Mouse (Mus musculus): ENCODE measurements at regions not wholly inside any gene's neighbourhood (a gene's known extent, or its start where the extent isn't known, plus 50 kb on each side); places are given as distances from the start of the nearest gene placed in this dataset.

GRCm38 (mm10) chr1:148846595-148846994 lies 1114.5 kb downstream of the Pla2g4a start:
- WGBS: 90% methylated on average over 2 of the region's 2 CpGs
- H3K4me2 ChIP-seq (ENCODE audit: low read length): no peak overlapping the region
- DNase-seq (ENCODE audit: low spot score): no peak
- H3K9ac ChIP-seq (ENCODE audit: low read length): no peak overlapping the region
- ATAC-seq: no peak
- H3K4me3 ChIP-seq (ENCODE audit: low read depth, low read length): no peak overlapping the region
- no peaks in the 10 kb centered on the region for H3K36me3 ChIP-seq (ENCODE audit: control insufficient read depth, insufficient read depth, low read length)
- H3K9me3 ChIP-seq (replicated peaks; ENCODE audit: control insufficient read depth, low read length): no peaks in the 10 kb centered on the region
- no peaks in the 10 kb centered on the region for H3K27me3 ChIP-seq (replicated peaks; ENCODE audit: control insufficient read depth, insufficient read depth, low read length)
- no peak overlapping the region for H3K27ac ChIP-seq (ENCODE audit: low read depth, low read length)
- no peaks in the 10 kb centered on the region for H3K4me1 ChIP-seq (ENCODE audit: control insufficient read depth, insufficient read depth, low read length)

- Histone ChIP-seq H3K27ac (ENCODE audit: low read depth, low read length) (no peak overlapping the region), H3K27me3 (replicated peaks; ENCODE audit: control insufficient read depth, insufficient read depth, low read length) (no peaks in the 10 kb centered on the region)
Observed at GRCm38 (mm10) chr1:148823146-148823545, 1137.9 kb downstream of the Pla2g4a start.

GRCm38 (mm10) chr1:148808707-148809106 lies 1152.4 kb downstream of the Pla2g4a start:
- Histone ChIP-seq H3K27me3 (replicated peaks; ENCODE audit: control insufficient read depth, insufficient read depth, low read length) (no peaks in the 10 kb centered on the region), H3K4me3 (ENCODE audit: low read depth, low read length) (no peak overlapping the region), H3K9me3 (replicated peaks; ENCODE audit: control insufficient read depth, low read length) (no peaks in the 10 kb centered on the region), H3K27ac (ENCODE audit: low read depth, low read length) (no peak overlapping the region), H3K4me1 (ENCODE audit: control insufficient read depth, insufficient read depth, low read length) (no peaks in the 10 kb centered on the region), H3K36me3 (ENCODE audit: control insufficient read depth, insufficient read depth, low read length) (no peaks in the 10 kb centered on the region), H3K9ac (ENCODE audit: low read length) (no peak overlapping the region), H3K4me2 (ENCODE audit: low read length) (no peak overlapping the region)
- ATAC-seq: no peak
- DNase-seq (ENCODE audit: low spot score): no peak

More at GRCm38 (mm10) chr1:148823146-148823545, 1137.9 kb downstream of the Pla2g4a start:
- Histone ChIP-seq H3K36me3 (ENCODE audit: control insufficient read depth, insufficient read depth, low read length) (no peaks in the 10 kb centered on the region), H3K4me2 (ENCODE audit: low read length) (no peak overlapping the region), H3K4me1 (ENCODE audit: control insufficient read depth, insufficient read depth, low read length) (no peaks in the 10 kb centered on the region), H3K4me3 (ENCODE audit: low read depth, low read length) (no peak overlapping the region), H3K9me3 (replicated peaks; ENCODE audit: control insufficient read depth, low read length) (no peaks in the 10 kb centered on the region), H3K9ac (ENCODE audit: low read length) (no peak overlapping the region)
- 21% methylated on average over 3 of the region's 3 CpGs for WGBS
- DNase-seq (ENCODE audit: low spot score) (peak; percentile 25), ATAC-seq (0 out of 2 replicates have a peak, but pooled peaks have one; percentile 20)

- no peak overlapping the region for H3K4me3 ChIP-seq (ENCODE audit: low read depth, low read length)
- no peaks in the 10 kb centered on the region for H3K27me3 ChIP-seq (replicated peaks; ENCODE audit: control insufficient read depth, insufficient read depth, low read length)
- H3K4me2 ChIP-seq (ENCODE audit: low read length): no peak overlapping the region
- no peak overlapping the region for H3K9ac ChIP-seq (ENCODE audit: low read length)
- ATAC-seq: no peak
- no peaks in the 10 kb centered on the region for H3K4me1 ChIP-seq (ENCODE audit: control insufficient read depth, insufficient read depth, low read length)
- peak; percentile 9 for DNase-seq (ENCODE audit: low spot score)
- no peak overlapping the region for H3K27ac ChIP-seq (ENCODE audit: low read depth, low read length)
- no peaks in the 10 kb centered on the region for H3K9me3 ChIP-seq (replicated peaks; ENCODE audit: control insufficient read depth, low read length)
- no peaks in the 10 kb centered on the region for H3K36me3 ChIP-seq (ENCODE audit: control insufficient read depth, insufficient read depth, low read length)
Observed at GRCm38 (mm10) chr1:148797110-148797509, 1164.0 kb downstream of the Pla2g4a start.

GRCm38 (mm10) chr1:148750806-148751205 lies 1210.3 kb downstream of the Pla2g4a start:
- no peak overlapping the region for H3K4me3 ChIP-seq (ENCODE audit: low read depth, low read length)
- H3K36me3 ChIP-seq (ENCODE audit: control insufficient read depth, insufficient read depth, low read length): no peaks in the 10 kb centered on the region
- no peak overlapping the region for H3K27ac ChIP-seq (ENCODE audit: low read depth, low read length)
- DNase-seq (ENCODE audit: low spot score) (peak; percentile 46), ATAC-seq (no peak)
- no peaks in the 10 kb centered on the region for H3K9me3 ChIP-seq (replicated peaks; ENCODE audit: control insufficient read depth, low read length)
- no peak overlapping the region for H3K4me2 ChIP-seq (ENCODE audit: low read length)
- no peaks in the 10 kb centered on the region for H3K4me1 ChIP-seq (ENCODE audit: control insufficient read depth, insufficient read depth, low read length)
- no peak overlapping the region for H3K9ac ChIP-seq (ENCODE audit: low read length)
- H3K27me3 ChIP-seq (replicated peaks; ENCODE audit: control insufficient read depth, insufficient read depth, low read length): no peaks in the 10 kb centered on the region

- Histone ChIP-seq H3K36me3 (ENCODE audit: control insufficient read depth, insufficient read depth, low read length) (no peaks in the 10 kb centered on the region), H3K4me2 (ENCODE audit: low read length) (no peak overlapping the region), H3K4me3 (ENCODE audit: low read depth, low read length) (no peak overlapping the region), H3K9ac (ENCODE audit: low read length) (no peak overlapping the region), H3K27me3 (replicated peaks; ENCODE audit: control insufficient read depth, insufficient read depth, low read length) (no peaks in the 10 kb centered on the region), H3K9me3 (replicated peaks; ENCODE audit: control insufficient read depth, low read length) (no peaks in the 10 kb centered on the region), H3K27ac (ENCODE audit: low read depth, low read length) (no peak overlapping the region), H3K4me1 (ENCODE audit: control insufficient read depth, insufficient read depth, low read length) (no peaks in the 10 kb centered on the region)
- DNase-seq (ENCODE audit: low spot score) (no peak), ATAC-seq (no peak)
- 57% methylated on average over 1 of the region's 1 CpGs for WGBS
Observed at GRCm38 (mm10) chr1:148722106-148722505, 1239.0 kb downstream of the Pla2g4a start.

GRCm38 (mm10) chr1:148721409-148721808 lies 1239.7 kb downstream of the Pla2g4a start:
- Histone ChIP-seq H3K27ac (ENCODE audit: low read depth, low read length) (0 out of 2 replicates have a peak overlapping the region, but pooled peaks have one; percentile 17), H3K27me3 (replicated peaks; ENCODE audit: control insufficient read depth, insufficient read depth, low read length) (no peaks in the 10 kb centered on the region), H3K4me1 (ENCODE audit: control insufficient read depth, insufficient read depth, low read length) (no peaks in the 10 kb centered on the region), H3K9ac (ENCODE audit: low read length) (no peak overlapping the region), H3K4me2 (ENCODE audit: low read length) (no peak overlapping the region), H3K9me3 (replicated peaks; ENCODE audit: control insufficient read depth, low read length) (no peaks in the 10 kb centered on the region), H3K4me3 (ENCODE audit: low read depth, low read length) (no peak overlapping the region), H3K36me3 (ENCODE audit: control insufficient read depth, insufficient read depth, low read length) (no peaks in the 10 kb centered on the region)
- ATAC-seq (peak; percentile 60; the same call in 1 of the 2 replicates), DNase-seq (ENCODE audit: low spot score) (peak; percentile 24)
- 73% methylated on average over 1 of the region's 1 CpGs for WGBS

- Histone ChIP-seq H3K4me3 (ENCODE audit: low read depth, low read length) (no peak overlapping the region), H3K27ac (ENCODE audit: low read depth, low read length) (no peak overlapping the region), H3K9me3 (replicated peaks; ENCODE audit: control insufficient read depth, low read length) (no peaks in the 10 kb centered on the region), H3K4me1 (ENCODE audit: control insufficient read depth, insufficient read depth, low read length) (no peaks in the 10 kb centered on the region), H3K4me2 (ENCODE audit: low read length) (no peak overlapping the region), H3K27me3 (replicated peaks; ENCODE audit: control insufficient read depth, insufficient read depth, low read length) (no peaks in the 10 kb centered on the region), H3K36me3 (ENCODE audit: control insufficient read depth, insufficient read depth, low read length) (no peaks in the 10 kb centered on the region), H3K9ac (ENCODE audit: low read length) (no peak overlapping the region)
- WGBS: 39% methylated on average over 4 of the region's 4 CpGs
- DNase-seq (ENCODE audit: low spot score) (peak; percentile 68), ATAC-seq (peak; percentile 75)
Observed at GRCm38 (mm10) chr1:148720980-148721379, 1240.1 kb downstream of the Pla2g4a start.

GRCm38 (mm10) chr1:148708084-148708483 lies 1253.0 kb downstream of the Pla2g4a start:
- H3K36me3 ChIP-seq (ENCODE audit: control insufficient read depth, insufficient read depth, low read length): no peaks in the 10 kb centered on the region
- H3K9ac ChIP-seq (ENCODE audit: low read length): no peak overlapping the region
- no peaks in the 10 kb centered on the region for H3K9me3 ChIP-seq (replicated peaks; ENCODE audit: control insufficient read depth, low read length)
- no peak overlapping the region for H3K27ac ChIP-seq (ENCODE audit: low read depth, low read length)
- DNase-seq (ENCODE audit: low spot score): no peak
- ATAC-seq: no peak
- H3K4me2 ChIP-seq (ENCODE audit: low read length): no peak overlapping the region
- H3K27me3 ChIP-seq (replicated peaks; ENCODE audit: control insufficient read depth, insufficient read depth, low read length): no peaks in the 10 kb centered on the region
- H3K4me3 ChIP-seq (ENCODE audit: low read depth, low read length): no peak overlapping the region
- H3K4me1 ChIP-seq (ENCODE audit: control insufficient read depth, insufficient read depth, low read length): no peaks in the 10 kb centered on the region

Data from forebrain, embryonic 14.5 days (tissue).